Mouse (Mus musculus): ENCODE data around the gene Plpp3. TPM values are rescaled to one million over a fixed set of nuclear protein-coding genes. Genes with fewer than 3 reads are reported as not detected.

Plpp3 gene
- total and polyA plus RNA-seq, 2 experiments from 2014 or later = 167 to 180 TPM

DNA sequence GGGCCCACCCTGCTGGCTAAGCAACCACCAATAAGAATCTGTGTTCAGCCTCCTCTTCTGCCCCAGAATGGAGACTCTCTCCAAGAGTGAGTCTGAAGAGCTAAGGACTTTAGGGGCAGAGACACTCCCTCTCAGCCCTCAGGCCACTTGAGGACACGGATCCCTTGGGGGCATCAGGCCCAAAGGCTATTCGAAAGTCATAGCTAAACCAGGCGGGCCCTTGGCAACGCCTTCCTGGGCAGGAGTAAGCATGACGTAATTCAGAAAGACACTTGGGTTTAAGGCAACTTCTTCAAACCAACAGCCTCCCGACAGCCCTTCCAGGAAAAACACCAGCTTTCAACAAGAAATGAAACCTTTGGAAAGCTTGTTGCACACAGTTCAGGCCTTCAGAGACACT is 114.0 kb downstream of the Plpp3 start:
- Histone ChIP-seq H3K4me2 (ENCODE audit: low read depth, low read length) (no peak overlapping the region), H3K27me3 (ENCODE audit: insufficient read depth, low read length) (no peaks in the 10 kb centered on the region), H3K9me3 (ENCODE audit: low read length) (no peaks in the 10 kb centered on the region), H3K36me3 (ENCODE audit: insufficient read depth, low read length) (no peaks in the 10 kb centered on the region), H3K9ac (replicated peaks; ENCODE audit: low read length) (no peak overlapping the region), H3K4me3 (ENCODE audit: low read length) (no peak overlapping the region), H3K27ac (no peak overlapping the region), H3K4me1 (ENCODE audit: insufficient read depth, low read length) (no peaks in the 10 kb centered on the region)
- no peak for TF ChIP-seq CTCF (IDR thresholded peaks at IDR 0.05; ENCODE audit: low read depth)
- 83% methylated on average over 6 of the region's 6 CpGs for WGBS
- ATAC-seq (no peak), DNase-seq (ENCODE audit: low spot score) (no peak)

DNA sequence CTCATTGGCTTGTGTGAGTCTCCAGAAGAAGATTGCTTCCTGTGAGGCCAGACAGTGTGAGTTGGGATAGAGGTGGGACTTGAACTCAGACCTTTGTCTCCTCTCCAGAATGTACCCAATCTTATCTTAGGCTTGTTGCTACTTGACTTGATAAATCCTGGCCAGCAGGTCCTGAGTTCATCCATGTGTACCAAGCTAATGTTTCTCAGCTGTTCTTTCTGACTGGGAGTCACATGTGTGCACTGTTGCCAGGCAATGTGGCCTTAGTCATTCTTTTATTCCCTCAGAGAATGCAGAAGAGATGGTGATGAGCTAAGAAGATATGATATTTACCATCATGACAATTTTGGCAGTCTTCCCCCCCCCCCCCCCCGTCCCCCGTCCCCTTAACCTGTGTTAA is 115.9 kb downstream of the Plpp3 start:
- no peak for TF ChIP-seq CTCF (IDR thresholded peaks at IDR 0.05; ENCODE audit: low read depth)
- no peaks in the 10 kb centered on the region for H3K27me3 ChIP-seq (ENCODE audit: insufficient read depth, low read length)
- 84% methylated on average over 2 of the region's 2 CpGs for WGBS
- DNase-seq (ENCODE audit: low spot score) (no peak), ATAC-seq (no peak)
- no peaks in the 10 kb centered on the region for H3K9me3 ChIP-seq (ENCODE audit: low read length)
- no peak overlapping the region for H3K4me2 ChIP-seq (ENCODE audit: low read depth, low read length)
- H3K27ac ChIP-seq = no peak overlapping the region
- no peaks in the 10 kb centered on the region for H3K4me1 ChIP-seq (ENCODE audit: insufficient read depth, low read length)
- H3K36me3 ChIP-seq (ENCODE audit: insufficient read depth, low read length) = no peaks in the 10 kb centered on the region
- no peak overlapping the region for H3K4me3 ChIP-seq (ENCODE audit: low read length)
- H3K9ac ChIP-seq (replicated peaks; ENCODE audit: low read length) = no peak overlapping the region

DNA sequence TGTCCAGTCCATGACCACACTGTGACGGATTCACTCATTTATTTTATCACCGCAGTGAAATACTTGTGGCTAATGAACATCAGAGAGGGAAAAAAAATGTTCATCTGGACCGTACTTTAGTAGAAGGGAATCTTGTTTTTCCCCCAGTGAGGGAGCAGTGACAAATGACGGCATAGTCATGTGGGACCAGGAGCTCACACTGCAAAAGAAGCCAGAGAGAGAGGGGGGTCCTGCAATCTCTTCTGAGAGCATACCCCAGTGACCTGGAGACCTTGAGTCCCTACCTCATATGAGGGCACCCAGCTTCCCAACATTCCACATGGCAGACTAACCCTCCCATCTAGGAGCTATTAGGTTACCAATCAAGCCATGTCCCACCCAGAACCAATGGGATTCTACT is 116.3 kb downstream of the Plpp3 start:
- H3K4me3 ChIP-seq (ENCODE audit: low read length) = no peak overlapping the region
- DNase-seq (ENCODE audit: low spot score) (no peak), ATAC-seq (no peak)
- no peak overlapping the region for H3K4me2 ChIP-seq (ENCODE audit: low read depth, low read length)
- no peaks in the 10 kb centered on the region for H3K36me3 ChIP-seq (ENCODE audit: insufficient read depth, low read length)
- no peaks in the 10 kb centered on the region for H3K4me1 ChIP-seq (ENCODE audit: insufficient read depth, low read length)
- no peak for TF ChIP-seq CTCF (IDR thresholded peaks at IDR 0.05; ENCODE audit: low read depth)
- H3K27me3 ChIP-seq (ENCODE audit: insufficient read depth, low read length) = no peaks in the 10 kb centered on the region
- no peak overlapping the region for H3K9ac ChIP-seq (replicated peaks; ENCODE audit: low read length)
- WGBS = 79% methylated on average over 4 of the region's 4 CpGs
- no peaks in the 10 kb centered on the region for H3K9me3 ChIP-seq (ENCODE audit: low read length)
- H3K27ac ChIP-seq = no peak overlapping the region

DNA sequence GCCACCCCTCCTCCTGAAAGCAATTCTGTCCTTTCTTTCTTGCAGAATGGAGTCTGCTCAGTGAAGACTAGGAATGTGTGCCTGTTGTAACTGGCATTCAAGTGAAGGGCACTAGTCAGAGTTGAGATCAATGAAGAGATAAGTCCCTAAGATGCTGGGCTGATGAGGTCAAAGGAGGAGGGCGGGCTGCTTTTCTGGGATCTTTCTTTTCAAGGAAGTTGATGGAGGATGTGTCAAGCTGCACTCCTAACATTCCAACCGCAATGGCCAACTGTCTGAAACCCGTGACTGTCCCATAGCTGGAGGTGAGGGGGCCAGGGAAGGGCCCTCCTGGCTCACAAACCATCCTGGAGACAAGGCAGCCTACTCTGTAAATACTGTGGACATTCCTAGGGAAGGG is 118.5 kb downstream of the Plpp3 start:
- no peak for ATAC-seq
- no peak overlapping the region for H3K27ac ChIP-seq
- WGBS = 59% methylated on average over 3 of the region's 3 CpGs
- no peak for DNase-seq (ENCODE audit: low spot score)
- H3K36me3 ChIP-seq (ENCODE audit: insufficient read depth, low read length) = no peaks in the 10 kb centered on the region
- no peak overlapping the region for H3K4me3 ChIP-seq (ENCODE audit: low read length)
- H3K4me1 ChIP-seq (ENCODE audit: insufficient read depth, low read length) = no peaks in the 10 kb centered on the region
- no peaks in the 10 kb centered on the region for H3K27me3 ChIP-seq (ENCODE audit: insufficient read depth, low read length)
- H3K9ac ChIP-seq (replicated peaks; ENCODE audit: low read length) = no peak overlapping the region
- no peak for TF ChIP-seq CTCF (IDR thresholded peaks at IDR 0.05; ENCODE audit: low read depth)
- H3K4me2 ChIP-seq (ENCODE audit: low read depth, low read length) = no peak overlapping the region
- H3K9me3 ChIP-seq (ENCODE audit: low read length) = no peaks in the 10 kb centered on the region

DNA sequence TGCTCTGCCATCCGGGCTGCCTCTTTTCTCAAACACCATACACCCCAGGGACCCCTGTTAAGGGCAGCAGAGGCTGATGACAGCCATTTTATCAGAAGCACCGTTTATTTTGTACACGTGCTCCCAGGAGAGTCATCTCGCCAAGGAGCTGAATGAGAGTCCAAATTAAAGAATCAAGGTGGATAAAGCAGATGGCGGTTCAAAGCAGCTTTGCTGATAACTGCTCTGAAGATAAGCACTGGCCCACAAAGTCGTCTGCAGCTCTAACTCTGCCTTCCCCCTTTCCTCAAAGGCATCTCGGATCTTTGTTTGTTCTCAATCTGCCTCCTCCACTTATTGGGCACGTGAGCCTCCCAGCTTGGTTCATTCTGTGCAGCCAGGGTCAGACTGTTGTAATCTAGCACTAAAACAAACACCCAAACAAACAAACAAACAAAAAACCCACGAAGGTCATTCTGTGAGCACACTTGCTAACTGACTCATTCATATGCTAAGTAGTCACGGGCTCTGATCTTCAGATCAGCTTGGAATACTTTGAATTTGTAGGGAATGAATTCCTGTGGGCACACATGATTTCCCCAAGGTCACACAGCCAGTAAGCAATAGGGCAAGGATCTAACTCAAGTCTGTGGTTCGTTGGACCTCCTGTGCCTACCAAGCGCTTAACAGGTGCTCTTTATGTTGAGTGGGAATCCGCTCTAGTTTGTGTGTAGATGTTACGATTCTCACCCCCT is 119.1 kb downstream of the Plpp3 start:
- Histone ChIP-seq H3K27me3 (ENCODE audit: insufficient read depth, low read length) (no peaks in the 10 kb centered on the region), H3K9ac (replicated peaks; ENCODE audit: low read length) (no peak overlapping the region), H3K4me3 (ENCODE audit: low read length) (no peak overlapping the region), H3K9me3 (ENCODE audit: low read length) (no peaks in the 10 kb centered on the region), H3K36me3 (ENCODE audit: insufficient read depth, low read length) (no peaks in the 10 kb centered on the region), H3K4me1 (ENCODE audit: insufficient read depth, low read length) (no peaks in the 10 kb centered on the region), H3K27ac (no peak overlapping the region), H3K4me2 (ENCODE audit: low read depth, low read length) (no peak overlapping the region)
- ATAC-seq (no peak), DNase-seq (ENCODE audit: low spot score) (no peak)
- 42% methylated on average over 14 of the region's 14 CpGs for WGBS
- no peak for TF ChIP-seq CTCF (IDR thresholded peaks at IDR 0.05; ENCODE audit: low read depth)

DNA sequence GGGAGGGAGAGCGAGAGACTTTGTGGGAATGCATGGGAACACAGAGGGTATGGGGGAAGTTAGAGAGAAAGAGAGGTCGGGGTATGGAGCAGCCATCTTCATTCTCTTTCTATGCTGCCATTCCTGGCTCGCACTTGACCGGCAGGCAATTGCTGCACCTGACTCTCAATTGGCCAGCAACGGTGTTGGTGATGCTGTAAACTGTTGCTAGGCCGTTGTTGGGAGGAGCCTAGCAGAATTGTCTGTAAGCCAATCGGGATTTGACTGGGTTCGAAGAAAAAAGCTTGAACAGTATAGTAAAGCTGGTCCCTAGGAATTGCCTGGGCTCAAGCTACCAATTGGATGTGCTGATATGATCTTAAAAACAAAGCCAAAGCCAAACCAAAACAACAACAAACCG is 121.0 kb downstream of the Plpp3 start:
- TF ChIP-seq CTCF (IDR thresholded peaks at IDR 0.05; ENCODE audit: low read depth) = no peak
- WGBS = 72% methylated on average over 9 of the region's 9 CpGs
- Histone ChIP-seq H3K9me3 (ENCODE audit: low read length) (no peaks in the 10 kb centered on the region), H3K4me2 (ENCODE audit: low read depth, low read length) (no peak overlapping the region), H3K4me1 (ENCODE audit: insufficient read depth, low read length) (peaks cover 5% of the 10 kb centered on the region; the same call in 1 of the 2 replicates), H3K36me3 (ENCODE audit: insufficient read depth, low read length) (no peaks in the 10 kb centered on the region), H3K9ac (replicated peaks; ENCODE audit: low read length) (no peak overlapping the region), H3K4me3 (ENCODE audit: low read length) (no peak overlapping the region), H3K27ac (no peak overlapping the region), H3K27me3 (ENCODE audit: insufficient read depth, low read length) (no peaks in the 10 kb centered on the region)
- ATAC-seq = no peak
- DNase-seq (ENCODE audit: low spot score) = no peak

DNA sequence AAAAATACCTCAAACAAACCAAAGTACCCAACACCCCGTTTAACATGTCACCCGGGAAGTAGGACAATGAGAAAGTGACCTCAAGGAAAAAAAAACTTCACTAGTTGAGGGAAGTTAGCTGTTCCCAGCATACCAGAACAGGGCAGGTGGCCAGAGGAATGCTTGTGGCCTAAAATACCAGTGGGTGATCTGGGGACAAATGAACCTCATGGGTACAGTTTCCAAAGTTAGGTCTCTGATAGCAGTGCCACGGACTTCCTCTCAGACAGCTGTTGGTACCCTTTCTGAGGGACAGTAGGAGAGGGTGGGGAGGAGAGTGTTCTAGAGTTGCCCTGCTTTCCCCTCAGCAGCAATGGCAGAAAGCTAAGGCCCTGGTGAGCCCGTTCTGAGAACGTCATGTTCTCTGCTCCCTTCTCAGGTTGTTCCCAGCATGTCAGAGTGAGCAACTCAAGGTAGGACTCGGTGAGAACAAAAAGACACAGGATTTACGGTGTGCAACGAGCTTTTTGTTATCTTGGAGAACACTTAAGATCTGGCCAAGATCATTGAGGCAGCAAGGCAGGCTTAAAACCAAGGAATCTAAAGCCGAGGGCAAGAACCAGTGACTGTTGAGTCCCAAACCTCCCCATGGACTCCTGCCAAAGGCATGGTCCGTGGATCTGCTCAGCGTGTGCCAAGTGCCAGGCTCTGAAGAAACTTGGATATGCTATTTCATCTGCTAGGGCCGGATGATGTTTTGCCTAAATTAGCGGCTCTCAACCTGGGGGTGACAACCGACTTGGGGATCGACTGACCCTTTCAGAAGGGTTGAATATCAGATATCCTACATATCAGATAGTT is 121.6 kb downstream of the Plpp3 start:
- no peaks in the 10 kb centered on the region for H3K27me3 ChIP-seq (ENCODE audit: insufficient read depth, low read length)
- H3K27ac ChIP-seq = no peak overlapping the region
- H3K9ac ChIP-seq (replicated peaks; ENCODE audit: low read length) = no peak overlapping the region
- no peaks in the 10 kb centered on the region for H3K9me3 ChIP-seq (ENCODE audit: low read length)
- no peak overlapping the region for H3K4me2 ChIP-seq (ENCODE audit: low read depth, low read length)
- TF ChIP-seq CTCF (IDR thresholded peaks at IDR 0.05; ENCODE audit: low read depth) = no peak
- no peak overlapping the region for H3K4me3 ChIP-seq (ENCODE audit: low read length)
- DNase-seq (ENCODE audit: low spot score) (no peak), ATAC-seq (no peak)
- H3K4me1 ChIP-seq (ENCODE audit: insufficient read depth, low read length) = peaks cover 5% of the 10 kb centered on the region; the same call in 1 of the 2 replicates
- H3K36me3 ChIP-seq (ENCODE audit: insufficient read depth, low read length) = no peaks in the 10 kb centered on the region
- 77% methylated on average over 15 of the region's 15 CpGs for WGBS
